Mouse (Mus musculus) cortical plate, adult 2 months (tissue): ENCODE measurements around the gene Dtx3.

Experiments
- CTCF ChIP-seq: fragments of 200-500 bp; IDR thresholded peaks from 2 replicates; pipeline ENCODE4 v1.5.1; 2011; ENCODE audit warnings: mild to moderate bottlenecking, control low read depth, low read length; ENCODE audit not compliant: insufficient read depth; ENCODE audit errors: extremely low read depth
- POLR2A ChIP-seq: fragments of 200-500 bp; IDR thresholded peaks from 2 replicates; pipeline ENCODE4 v1.6.1; 2011; ENCODE audit warnings: mild to moderate bottlenecking, low read length, control low read depth; ENCODE audit not compliant: insufficient read depth; ENCODE audit errors: extremely low read depth

- TF ChIP-seq CTCF (no peak), POLR2A (no peak)
These were observed 35.2 kb upstream of the Dtx3 start for GRCm38 (mm10) chr10:127230693-127231092.
